Mouse (Mus musculus) ES-Bruce4 (cell line): ENCODE results near the gene Nap1l4.

Source experiments
- CTCF ChIP-seq: IDR thresholded peaks from one replicate; pipeline ENCODE4 v1.8.1; 2011; ENCODE audit warnings: low read depth, low read length
- POLR2A ChIP-seq: IDR thresholded peaks from one replicate; pipeline ENCODE4 v1.8.1; 2011; ENCODE audit warnings: low read length; ENCODE audit not compliant: insufficient read depth

- TF ChIP-seq CTCF (no peak), POLR2A (no peak)
These were observed 42.6 kb downstream of the Nap1l4 start for GRCm38 (mm10) chr7:143506271-143506670.
